Mouse (Mus musculus): Measurements from ENCODE around the gene Scgb2b7. TPM values are rescaled to one million over a fixed set of nuclear protein-coding genes. Genes with fewer than 3 reads are reported as not detected.
"Not testable (repeated sequence)": the region's sequence is repeated elsewhere in the genome, so short reads cannot be mapped to it uniquely, and the experiment has no call there.

Scgb2b7 gene
- total RNA-seq (2021), result not detected in 2 replicates
- long read RNA-seq, experiment 1, result 0 reads
- long read RNA-seq, experiment 2, result 0 reads

- DNase-seq, result not testable (repeated sequence)
Observed at GRCm38 (mm10) chr7:31705657-31706056, at the start of gene Scgb2b7. TSS of gene Scgb2b7 (minus strand) at chr7:31705757.

- DNase-seq, result not testable (repeated sequence)
Observed at GRCm38 (mm10) chr7:31712365-31712764, 6.8 kb upstream of the Scgb2b7 start, which contains the start of gene Scgb1b7. TSS of gene Scgb1b7 (plus strand) at chr7:31712665.

Other genes with a start within 250 kb of the Scgb2b7 start
- gene Scgb1b7, start 6.9 kb upstream of the Scgb2b7 start, total RNA-seq (2021), result not detected in 2 replicates

Data from adrenal gland, postnatal 14 days (tissue).